Mouse (Mus musculus) cerebellum, adult 11-12 months (tissue): ENCODE data around the gene Pabpn1l.
"Not testable (repeated sequence)": the region's sequence is repeated elsewhere in the genome, so short reads cannot be mapped to it uniquely, and the experiment has no call there.

Experiments used
- DNase-seq: peaks from one replicate; pipeline ENCODE4 v3.0.0; 2022

Gene Pabpn1l

GRCm38 (mm10) chr8:122574667-122575251 is 47.8 kb downstream of the Pabpn1l start:
- DNase-seq: no peak

GRCm38 (mm10) chr8:122574264-122574663 is 48.3 kb downstream of the Pabpn1l start:
- DNase-seq: no peak

GRCm38 (mm10) chr8:122573577-122573976 is 49.0 kb downstream of the Pabpn1l start:
- no peak for DNase-seq

GRCm38 (mm10) chr8:122573176-122573575 is 49.4 kb downstream of the Pabpn1l start:
- not testable (repeated sequence) for DNase-seq

- no peak for DNase-seq
Observed at GRCm38 (mm10) chr8:122572751-122573150, 49.8 kb downstream of the Pabpn1l start.

- peak; percentile 57 for DNase-seq
Observed at GRCm38 (mm10) chr8:122571750-122572267, 50.7 kb downstream of the Pabpn1l start.

- DNase-seq: peak; percentile 84
Observed at GRCm38 (mm10) chr8:122571153-122571552, 51.4 kb downstream of the Pabpn1l start.

GRCm38 (mm10) chr8:122569996-122570395 is 52.5 kb downstream of the Pabpn1l start:
- peak; percentile 59 for DNase-seq
